Mouse (Mus musculus): Measurements from ENCODE around the gene Cmc1. TPM values are rescaled to one million over a fixed set of nuclear protein-coding genes. Genes with fewer than 3 reads are reported as not detected.

The Cmc1 gene
- polyA plus RNA-seq, 1 experiment from 2014 or later, result 41.7 TPM

GRCm38 (mm10) chr9:118101802-118102201 lies 48.2 kb downstream of the Cmc1 start:
- 94% methylated on average over 2 of the region's 2 CpGs for WGBS

DNA sequence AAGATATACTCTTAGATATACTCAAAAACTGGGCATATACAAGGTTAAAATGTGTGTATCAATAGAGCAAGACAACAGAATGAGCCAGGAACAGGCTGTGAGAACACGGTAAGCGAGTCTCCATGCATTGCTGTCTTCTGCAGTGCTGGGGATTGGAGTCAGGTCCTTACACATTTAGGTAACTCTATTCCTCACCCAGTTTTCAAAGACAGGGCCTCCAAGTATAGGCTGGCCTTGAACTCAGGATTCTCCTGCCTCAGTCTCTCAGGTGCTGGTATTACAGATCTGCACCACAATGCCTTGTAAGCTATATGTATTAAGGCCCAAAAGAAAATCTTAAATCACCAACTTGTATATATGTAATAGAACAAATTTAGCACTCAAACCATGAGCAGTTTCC lies 49.5 kb downstream of the Cmc1 start:
- Histone ChIP-seq H3K27ac (no peak overlapping the region), H3K4me2 (replicated peaks) (no peak overlapping the region), H3K4me3 (no peak overlapping the region), H3K4me1 (no peaks in the 10 kb centered on the region), H3K9ac (no peak overlapping the region), H3K9me3 (replicated peaks) (no peaks in the 10 kb centered on the region), H3K36me3 (no peaks in the 10 kb centered on the region), H3K27me3 (no peaks in the 10 kb centered on the region)
- ATAC-seq (ENCODE audit: low FRiP score), result no peak
- WGBS, result 100% methylated on average over 2 of the region's 2 CpGs

More at GRCm38 (mm10) chr9:118101802-118102201, 48.2 kb downstream of the Cmc1 start:
- no peak overlapping the region for H3K27ac ChIP-seq
- H3K9ac ChIP-seq, result no peak overlapping the region
- H3K9me3 ChIP-seq (replicated peaks), result no peaks in the 10 kb centered on the region
- no peak for ATAC-seq (ENCODE audit: low FRiP score)
- H3K4me3 ChIP-seq, result no peak overlapping the region
- H3K4me2 ChIP-seq (replicated peaks), result no peak overlapping the region
- no peaks in the 10 kb centered on the region for H3K4me1 ChIP-seq
- no peaks in the 10 kb centered on the region for H3K36me3 ChIP-seq
- H3K27me3 ChIP-seq, result no peaks in the 10 kb centered on the region

- Histone ChIP-seq H3K4me2 (replicated peaks) (no peak overlapping the region), H3K9me3 (replicated peaks) (no peaks in the 10 kb centered on the region), H3K4me1 (no peaks in the 10 kb centered on the region), H3K27me3 (no peaks in the 10 kb centered on the region), H3K9ac (no peak overlapping the region), H3K27ac (no peak overlapping the region), H3K36me3 (no peaks in the 10 kb centered on the region), H3K4me3 (no peak overlapping the region)
- 0 out of 2 replicates have a peak, but pooled peaks have one; percentile 46 for ATAC-seq (ENCODE audit: low FRiP score)
- WGBS, result 61% methylated on average over 4 of the region's 4 CpGs
Measured at GRCm38 (mm10) chr9:118099395-118099794, 50.6 kb downstream of the Cmc1 start.

- Histone ChIP-seq H3K9me3 (replicated peaks) (no peaks in the 10 kb centered on the region), H3K27me3 (no peaks in the 10 kb centered on the region), H3K36me3 (no peaks in the 10 kb centered on the region), H3K4me2 (replicated peaks) (no peak overlapping the region), H3K4me1 (peaks cover 6% of the 10 kb centered on the region), H3K27ac (no peak overlapping the region), H3K9ac (no peak overlapping the region), H3K4me3 (no peak overlapping the region)
- 60% methylated on average over 4 of the region's 4 CpGs for WGBS
- peak; percentile 58; the same call in 1 of the 2 replicates for ATAC-seq (ENCODE audit: low FRiP score)
Measured at GRCm38 (mm10) chr9:118083834-118084233, 66.1 kb downstream of the Cmc1 start.

DNA sequence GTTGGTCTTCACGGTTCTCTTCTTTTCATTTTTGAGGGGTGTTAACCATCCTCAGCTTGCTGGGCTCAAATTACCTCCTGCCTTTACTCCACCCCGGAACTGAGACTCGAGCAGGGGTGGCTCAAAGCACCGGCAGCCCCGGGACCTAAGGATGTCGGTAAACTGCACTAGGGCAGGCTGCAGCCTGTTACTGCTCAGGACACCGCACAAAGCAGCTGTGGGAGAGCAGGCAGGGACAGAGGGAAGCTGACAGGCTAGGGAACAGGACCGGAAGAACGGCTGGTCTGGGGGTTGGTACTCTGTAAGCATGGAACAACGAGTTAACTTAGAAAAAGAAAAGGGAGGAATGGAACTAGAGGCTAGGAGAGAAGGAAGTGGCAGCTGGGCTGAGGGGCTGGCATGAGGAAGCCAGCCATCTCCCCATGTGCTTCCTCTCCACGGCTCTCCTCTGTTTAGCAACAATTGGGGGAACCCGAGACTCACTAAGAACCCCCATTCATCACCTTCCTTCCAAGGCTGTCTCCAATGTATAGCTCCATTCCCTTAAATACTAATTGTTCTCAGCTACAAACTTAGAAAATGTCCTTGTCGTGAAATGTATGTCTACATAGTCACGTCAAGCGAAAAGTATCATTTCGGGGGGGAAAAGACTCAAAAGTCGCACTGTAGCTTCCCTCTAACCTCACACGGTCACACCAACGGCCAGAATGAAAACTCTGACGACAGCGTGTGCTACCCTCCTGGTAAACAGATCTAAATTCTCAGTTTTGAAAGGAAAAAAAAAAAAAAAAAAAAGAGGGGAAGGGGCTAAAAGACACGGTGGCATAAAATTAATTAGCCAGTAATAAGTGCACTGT lies 67.2 kb downstream of the Cmc1 start:
- peak overlapping the region; percentile 1; the same call in 1 of the 2 replicates for H3K4me3 ChIP-seq
- ATAC-seq (ENCODE audit: low FRiP score), result no peak
- peaks cover 6% of the 10 kb centered on the region for H3K4me1 ChIP-seq
- no peaks in the 10 kb centered on the region for H3K27me3 ChIP-seq
- 32% methylated on average over 22 of the region's 22 CpGs for WGBS
- no peaks in the 10 kb centered on the region for H3K36me3 ChIP-seq
- no peaks in the 10 kb centered on the region for H3K9me3 ChIP-seq (replicated peaks)
- H3K9ac ChIP-seq, result no peak overlapping the region
- H3K4me2 ChIP-seq (replicated peaks), result peak overlapping the region; percentile 45
- no peak overlapping the region for H3K27ac ChIP-seq

GRCm38 (mm10) chr9:118073358-118073757 lies 76.6 kb downstream of the Cmc1 start:
- Histone ChIP-seq H3K27me3 (no peaks in the 10 kb centered on the region), H3K4me2 (replicated peaks) (no peak overlapping the region), H3K4me3 (no peak overlapping the region), H3K36me3 (peaks cover 13% of the 10 kb centered on the region), H3K27ac (no peak overlapping the region), H3K9ac (no peak overlapping the region), H3K4me1 (no peaks in the 10 kb centered on the region), H3K9me3 (replicated peaks) (no peaks in the 10 kb centered on the region)
- ATAC-seq (ENCODE audit: low FRiP score), result no peak
- WGBS, result 97% methylated on average over 3 of the region's 3 CpGs

GRCm38 (mm10) chr9:118072101-118072500 lies 77.9 kb downstream of the Cmc1 start:
- no peak overlapping the region for H3K4me2 ChIP-seq (replicated peaks)
- H3K36me3 ChIP-seq, result peaks cover 25% of the 10 kb centered on the region
- no peaks in the 10 kb centered on the region for H3K9me3 ChIP-seq (replicated peaks)
- no peak overlapping the region for H3K27ac ChIP-seq
- no peak overlapping the region for H3K4me3 ChIP-seq
- WGBS, result 92% methylated on average over 5 of the region's 5 CpGs
- H3K9ac ChIP-seq, result no peak overlapping the region
- no peak for ATAC-seq (ENCODE audit: low FRiP score)
- no peaks in the 10 kb centered on the region for H3K4me1 ChIP-seq
- H3K27me3 ChIP-seq, result no peaks in the 10 kb centered on the region

DNA sequence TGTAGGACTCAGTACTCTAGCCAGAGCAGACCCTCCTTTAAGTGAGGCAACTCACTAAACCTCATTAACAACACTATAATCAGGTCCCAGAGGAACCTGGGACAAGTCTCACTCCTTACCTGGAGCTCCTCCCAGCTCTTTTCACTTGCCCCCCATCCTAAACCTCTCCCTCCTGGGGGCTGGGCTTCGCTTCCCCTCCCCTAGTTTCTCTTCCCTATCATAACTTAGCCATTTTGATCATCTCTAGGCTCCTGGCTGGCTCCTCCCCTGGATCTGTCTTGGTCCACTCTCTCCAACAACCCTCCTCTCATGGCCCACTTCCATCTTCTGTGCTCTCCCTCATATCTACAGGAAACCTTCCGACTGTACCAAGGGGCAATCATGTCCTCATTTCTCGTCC lies 78.6 kb downstream of the Cmc1 start:
- H3K27ac ChIP-seq, result no peak overlapping the region
- H3K4me3 ChIP-seq, result no peak overlapping the region
- no peaks in the 10 kb centered on the region for H3K4me1 ChIP-seq
- no peak overlapping the region for H3K4me2 ChIP-seq (replicated peaks)
- no peaks in the 10 kb centered on the region for H3K9me3 ChIP-seq (replicated peaks)
- H3K36me3 ChIP-seq, result peaks cover 27% of the 10 kb centered on the region
- no peaks in the 10 kb centered on the region for H3K27me3 ChIP-seq
- H3K9ac ChIP-seq, result no peak overlapping the region
- ATAC-seq (ENCODE audit: low FRiP score), result no peak
- 93% methylated on average over 3 of the region's 3 CpGs for WGBS

- no peak overlapping the region for H3K9ac ChIP-seq
- peaks cover 32% of the 10 kb centered on the region for H3K36me3 ChIP-seq
- H3K27me3 ChIP-seq, result no peaks in the 10 kb centered on the region
- WGBS, result 93% methylated on average over 6 of the region's 6 CpGs
- H3K4me3 ChIP-seq, result no peak overlapping the region
- no peaks in the 10 kb centered on the region for H3K4me1 ChIP-seq
- H3K4me2 ChIP-seq (replicated peaks), result no peak overlapping the region
- no peaks in the 10 kb centered on the region for H3K9me3 ChIP-seq (replicated peaks)
- ATAC-seq (ENCODE audit: low FRiP score), result no peak
- no peak overlapping the region for H3K27ac ChIP-seq
Measured at GRCm38 (mm10) chr9:118070442-118070841, 79.5 kb downstream of the Cmc1 start.

DNA sequence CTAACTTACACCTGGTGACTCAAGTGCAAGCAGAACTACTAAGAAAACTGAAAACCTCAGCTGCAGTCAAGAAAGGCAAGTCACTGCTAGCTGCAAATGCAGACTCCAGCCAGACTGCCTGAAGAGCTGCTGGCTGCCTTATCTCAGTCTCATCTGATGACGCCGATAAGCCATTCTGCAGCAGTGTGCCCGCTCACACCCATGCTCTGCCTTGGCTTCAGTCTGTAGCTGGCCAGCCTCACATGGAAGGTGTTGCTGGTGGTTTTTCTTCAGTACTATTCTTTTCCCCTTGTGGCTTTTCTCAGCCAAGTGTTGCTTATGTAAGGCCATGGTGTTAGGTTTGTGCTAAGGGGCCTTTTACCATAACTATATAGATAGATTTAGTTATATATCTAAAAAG lies 90.9 kb downstream of the Cmc1 start:
- H3K4me1 ChIP-seq, result no peaks in the 10 kb centered on the region
- no peaks in the 10 kb centered on the region for H3K9me3 ChIP-seq (replicated peaks)
- no peak overlapping the region for H3K4me3 ChIP-seq
- H3K9ac ChIP-seq, result no peak overlapping the region
- ATAC-seq (ENCODE audit: low FRiP score), result no peak
- H3K36me3 ChIP-seq, result peaks cover 39% of the 10 kb centered on the region
- H3K4me2 ChIP-seq (replicated peaks), result no peak overlapping the region
- H3K27ac ChIP-seq, result no peak overlapping the region
- H3K27me3 ChIP-seq, result no peaks in the 10 kb centered on the region
- 91% methylated on average over 3 of the region's 3 CpGs for WGBS

DNA sequence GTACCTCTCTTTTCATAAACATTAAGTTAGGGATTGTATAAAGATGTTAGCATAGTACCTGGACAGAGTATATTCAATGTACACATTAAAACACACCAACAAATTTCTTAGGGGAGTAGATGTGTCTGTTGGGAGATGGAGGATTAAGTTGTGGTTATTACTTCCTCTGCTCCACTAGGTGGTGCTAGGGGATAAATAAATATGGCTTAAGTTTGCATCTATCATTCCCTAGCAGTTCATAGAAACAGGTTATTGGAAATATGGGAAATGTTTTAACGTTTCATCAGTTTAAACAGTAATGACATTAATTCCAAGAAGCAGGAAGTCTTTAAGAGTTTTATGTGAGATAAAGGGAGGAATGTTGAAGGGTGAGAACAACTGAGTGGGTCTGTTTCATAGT lies 96.7 kb downstream of the Cmc1 start:
- H3K4me2 ChIP-seq (replicated peaks), result no peak overlapping the region
- H3K4me1 ChIP-seq, result no peaks in the 10 kb centered on the region
- no peak overlapping the region for H3K4me3 ChIP-seq
- no peak overlapping the region for H3K9ac ChIP-seq
- H3K27me3 ChIP-seq, result no peaks in the 10 kb centered on the region
- H3K27ac ChIP-seq, result no peak overlapping the region
- ATAC-seq (ENCODE audit: low FRiP score), result no peak
- H3K36me3 ChIP-seq, result peaks cover 36% of the 10 kb centered on the region
- WGBS, result 50% methylated on average over 1 of the region's 1 CpGs
- no peaks in the 10 kb centered on the region for H3K9me3 ChIP-seq (replicated peaks)

- Histone ChIP-seq H3K4me1 (peaks cover 13% of the 10 kb centered on the region), H3K9me3 (replicated peaks) (no peaks in the 10 kb centered on the region), H3K36me3 (peaks cover 7% of the 10 kb centered on the region), H3K27ac (no peak overlapping the region), H3K4me3 (no peak overlapping the region), H3K27me3 (no peaks in the 10 kb centered on the region), H3K4me2 (replicated peaks) (no peak overlapping the region), H3K9ac (no peak overlapping the region)
- WGBS, result 87% methylated on average over 1 of the region's 1 CpGs
- no peak for ATAC-seq (ENCODE audit: low FRiP score)
Measured at GRCm38 (mm10) chr9:118045011-118045533, 104.9 kb downstream of the Cmc1 start.

DNA sequence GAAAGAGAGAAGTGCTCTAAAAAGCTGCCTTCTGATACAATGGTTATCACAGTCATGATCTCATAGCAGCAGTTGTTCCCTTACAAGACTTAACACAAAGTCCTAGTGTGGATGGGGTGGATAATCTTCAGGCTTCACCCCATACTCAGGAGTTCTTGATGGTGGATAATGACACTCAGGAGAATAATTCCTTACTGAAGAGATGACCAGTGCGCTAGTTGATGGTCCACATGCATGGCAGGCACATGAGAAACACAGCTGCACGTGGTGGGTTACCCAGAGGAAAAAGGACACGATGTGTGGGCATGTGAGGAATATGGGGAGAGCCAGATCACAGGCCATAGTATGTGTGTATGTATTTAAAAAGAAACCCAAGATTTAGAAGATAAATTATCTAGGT lies 106.4 kb downstream of the Cmc1 start:
- Histone ChIP-seq H3K27me3 (no peaks in the 10 kb centered on the region), H3K9ac (no peak overlapping the region), H3K36me3 (peaks cover 3% of the 10 kb centered on the region; the same call in 1 of the 2 replicates), H3K4me1 (peaks cover 13% of the 10 kb centered on the region), H3K4me3 (no peak overlapping the region), H3K27ac (no peak overlapping the region), H3K9me3 (replicated peaks) (no peaks in the 10 kb centered on the region), H3K4me2 (replicated peaks) (no peak overlapping the region)
- no peak for ATAC-seq (ENCODE audit: low FRiP score)
- 97% methylated on average over 3 of the region's 3 CpGs for WGBS

Measured in hindbrain, embryonic 12.5 days (tissue).